Mouse (Mus musculus): Measurements from ENCODE around the gene Mphosph9. TPM values are rescaled to one million over a fixed set of nuclear protein-coding genes. Genes with fewer than 3 reads are reported as not detected.

Gene Mphosph9
- polyA plus RNA-seq, 1 experiment = 3.1 TPM

DNA sequence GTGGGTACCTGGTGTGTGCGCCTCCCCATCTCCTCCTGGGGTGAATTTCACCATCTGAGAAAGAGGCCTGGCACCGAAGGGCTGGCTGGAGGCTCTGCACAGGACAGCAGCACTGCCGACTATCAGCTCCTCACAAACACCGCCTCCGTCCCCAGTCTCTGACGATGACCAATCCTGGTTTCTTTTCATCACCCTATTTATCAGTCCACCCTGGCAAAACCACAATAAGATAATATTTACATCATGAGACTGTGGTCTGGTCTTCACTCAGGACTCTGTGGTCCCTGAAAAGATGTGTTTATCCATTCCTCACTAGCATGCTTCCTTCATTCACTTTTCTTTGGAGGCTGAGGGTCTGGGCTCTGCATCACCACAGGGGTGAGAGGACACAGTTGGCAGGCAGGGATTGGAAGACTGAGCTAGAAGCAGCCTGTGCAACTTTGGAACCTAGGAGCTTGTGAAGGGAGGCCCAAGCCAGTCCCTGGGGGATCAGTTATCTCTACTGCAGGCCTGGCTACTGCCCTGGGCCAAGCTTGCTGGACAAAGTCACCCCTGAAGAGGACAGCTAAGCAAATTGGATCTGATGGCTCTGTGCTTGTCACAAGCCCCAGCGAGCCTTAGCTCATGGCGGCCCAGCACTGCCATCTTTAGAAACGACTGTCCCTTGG lies 123.5 kb downstream of the Mphosph9 start:
- 93% methylated on average over 9 of the region's 9 CpGs for WGBS
- H3K27ac ChIP-seq (ENCODE audit: insufficient read depth, low read depth, low read length) = 0 out of 2 replicates have a peak overlapping the region, but pooled peaks have one; percentile 7
- H3K36me3 ChIP-seq (ENCODE audit: control insufficient read depth, insufficient read depth, low read length) = no peaks in the 10 kb centered on the region
- H3K4me1 ChIP-seq (ENCODE audit: control insufficient read depth, insufficient read depth, low read length) = peaks cover 15% of the 10 kb centered on the region
- H3K27me3 ChIP-seq (replicated peaks; ENCODE audit: control insufficient read depth, insufficient read depth, low read length) = no peaks in the 10 kb centered on the region
- H3K4me3 ChIP-seq (ENCODE audit: insufficient read depth, low read depth, low read length) = no peak overlapping the region
- DNase-seq = no peak
- TF ChIP-seq CTCF (conservative IDR thresholded peaks at IDR 0.05; ENCODE audit: insufficient read depth, insufficient read length, low read depth, low read length) = no peak

DNA sequence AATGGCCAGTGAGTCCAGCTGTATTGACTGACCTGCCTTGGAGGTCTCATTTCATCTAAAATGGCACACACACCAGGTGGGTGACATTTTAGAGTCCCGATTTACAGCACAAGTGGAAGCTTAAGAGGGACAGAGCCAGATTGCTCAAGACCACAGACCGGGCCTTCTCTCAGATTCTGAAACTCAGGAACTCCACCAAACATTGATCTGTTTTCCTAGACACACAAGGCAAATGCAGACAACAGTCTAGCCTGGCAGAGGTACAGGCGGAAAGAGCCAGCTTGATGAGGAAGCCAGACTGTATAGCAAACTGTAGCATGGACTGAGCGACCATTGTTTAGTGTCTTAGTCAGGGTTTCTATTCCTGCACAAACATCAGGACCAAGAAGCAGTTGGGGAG lies 124.5 kb downstream of the Mphosph9 start:
- Histone ChIP-seq H3K36me3 (ENCODE audit: control insufficient read depth, insufficient read depth, low read length) (no peaks in the 10 kb centered on the region), H3K27ac (ENCODE audit: insufficient read depth, low read depth, low read length) (peak overlapping the region; percentile 61)

DNA sequence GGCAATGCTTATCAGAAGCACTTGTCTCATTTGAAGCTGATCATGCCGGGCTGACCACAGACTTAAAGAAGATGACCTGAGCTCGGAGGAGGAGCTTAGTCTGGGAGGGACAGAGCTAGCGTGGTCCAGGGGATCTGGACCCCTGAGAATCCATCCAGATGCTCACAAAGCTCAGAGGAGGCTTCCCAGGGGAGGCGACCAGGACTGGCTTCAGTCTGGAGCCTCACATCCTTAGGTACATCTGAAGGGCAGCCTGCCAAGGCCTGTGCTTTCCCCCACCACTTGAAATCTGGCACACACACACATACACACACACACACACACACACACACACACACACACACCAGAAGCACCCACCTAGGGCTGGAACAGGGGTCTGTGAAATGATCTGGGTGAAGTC lies 125.7 kb downstream of the Mphosph9 start:
- TF ChIP-seq POLR2A (IDR thresholded peaks at IDR 0.05; ENCODE audit: low read depth, low read length) (no peak), CTCF (conservative IDR thresholded peaks at IDR 0.05; ENCODE audit: insufficient read depth, insufficient read length, low read depth, low read length) (no peak)
- Histone ChIP-seq H3K36me3 (ENCODE audit: control insufficient read depth, insufficient read depth, low read length) (no peaks in the 10 kb centered on the region), H3K27me3 (replicated peaks; ENCODE audit: control insufficient read depth, insufficient read depth, low read length) (no peaks in the 10 kb centered on the region), H3K27ac (ENCODE audit: insufficient read depth, low read depth, low read length) (no peak overlapping the region), H3K4me3 (ENCODE audit: insufficient read depth, low read depth, low read length) (no peak overlapping the region), H3K4me1 (ENCODE audit: control insufficient read depth, insufficient read depth, low read length) (peaks cover 16% of the 10 kb centered on the region)
- 71% methylated on average over 4 of the region's 4 CpGs for WGBS
- no peak for DNase-seq

More for the DNA sequence above, 124.5 kb downstream of the Mphosph9 start:
- WGBS = 75% methylated on average over 4 of the region's 4 CpGs
- no peak for DNase-seq
- TF ChIP-seq CTCF (conservative IDR thresholded peaks at IDR 0.05; ENCODE audit: insufficient read depth, insufficient read length, low read depth, low read length) (no peak), POLR2A (IDR thresholded peaks at IDR 0.05; ENCODE audit: low read depth, low read length) (no peak)
- Histone ChIP-seq H3K4me3 (ENCODE audit: insufficient read depth, low read depth, low read length) (no peak overlapping the region), H3K27me3 (replicated peaks; ENCODE audit: control insufficient read depth, insufficient read depth, low read length) (no peaks in the 10 kb centered on the region), H3K4me1 (ENCODE audit: control insufficient read depth, insufficient read depth, low read length) (peaks cover 18% of the 10 kb centered on the region)

DNA sequence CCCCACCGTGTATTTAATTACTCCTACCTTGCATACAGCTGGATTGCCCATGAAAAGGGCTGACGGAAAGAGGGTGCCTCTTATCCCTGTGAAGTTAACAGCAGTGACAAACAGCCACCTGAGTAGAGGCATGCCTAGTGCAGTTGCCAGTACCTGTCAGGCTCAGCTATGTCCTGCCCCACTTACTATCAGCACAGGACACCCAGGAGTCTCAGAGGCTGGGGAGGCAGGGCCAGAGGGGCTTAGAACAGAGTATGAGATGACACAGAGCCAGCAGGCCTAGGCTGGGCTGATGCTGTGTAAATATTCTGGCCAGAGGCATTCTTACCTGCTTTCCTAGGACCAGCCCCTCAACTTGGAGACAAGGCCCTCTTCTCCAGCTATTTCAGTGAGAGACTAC lies 126.2 kb downstream of the Mphosph9 start:
- DNase-seq = no peak
- WGBS = 90% methylated on average over 2 of the region's 2 CpGs
- no peak overlapping the region for H3K27ac ChIP-seq (ENCODE audit: insufficient read depth, low read depth, low read length)
- H3K36me3 ChIP-seq (ENCODE audit: control insufficient read depth, insufficient read depth, low read length) = no peaks in the 10 kb centered on the region
- peaks cover 16% of the 10 kb centered on the region for H3K4me1 ChIP-seq (ENCODE audit: control insufficient read depth, insufficient read depth, low read length)
- no peaks in the 10 kb centered on the region for H3K27me3 ChIP-seq (replicated peaks; ENCODE audit: control insufficient read depth, insufficient read depth, low read length)
- TF ChIP-seq CTCF (conservative IDR thresholded peaks at IDR 0.05; ENCODE audit: insufficient read depth, insufficient read length, low read depth, low read length) (no peak), POLR2A (IDR thresholded peaks at IDR 0.05; ENCODE audit: low read depth, low read length) (no peak)
- no peak overlapping the region for H3K4me3 ChIP-seq (ENCODE audit: insufficient read depth, low read depth, low read length)

Other genes with a start within 250 kb of the Mphosph9 start
- gene Abcb9, start 232.2 kb downstream of the Mphosph9 start, polyA plus RNA-seq (2012; rRNA removed) = 8.1 and 8.5 TPM in 2 replicates
- gene Ogfod2, start 215.7 kb downstream of the Mphosph9 start, polyA plus RNA-seq (2012; rRNA removed) = 54.9 and 71.9 TPM in 2 replicates
- 28.9 and 31.5 TPM in 2 replicates for gene Arl6ip4, start 211.9 kb downstream of the Mphosph9 start, polyA plus RNA-seq (2012; rRNA removed)
- 17.3 and 19.8 TPM in 2 replicates for gene Pitpnm2, start 78.2 kb downstream of the Mphosph9 start, polyA plus RNA-seq (2012; rRNA removed)
- gene 2810006K23Rik, start 117 bp upstream of the Mphosph9 start, polyA plus RNA-seq (2012; rRNA removed) = 7.2 and 8.0 TPM in 2 replicates
- gene Cdk2ap1, start 35.1 kb upstream of the Mphosph9 start, polyA plus RNA-seq (2012; rRNA removed) = 76.6 and 79.8 TPM in 2 replicates
- gene Sbno1, start 98.0 kb upstream of the Mphosph9 start, polyA plus RNA-seq (2012; rRNA removed) = 16.7 and 20.8 TPM in 2 replicates
- 75.9 and 81.1 TPM in 2 replicates for gene Kmt5a, start 112.0 kb upstream of the Mphosph9 start, polyA plus RNA-seq (2012; rRNA removed)
- 44.3 and 46.3 TPM in 2 replicates for gene Rilpl2, start 150.4 kb upstream of the Mphosph9 start, polyA plus RNA-seq (2012; rRNA removed)
- gene Snrnp35, start 155.2 kb upstream of the Mphosph9 start, polyA plus RNA-seq (2012; rRNA removed) = 4.3 and 5.9 TPM in 2 replicates
- 10.4 and 12.5 TPM in 2 replicates for gene Rilpl1, start 203.4 kb upstream of the Mphosph9 start, polyA plus RNA-seq (2012; rRNA removed)
- 97.9 and 128 TPM in 2 replicates for gene Tmed2, start 212.7 kb upstream of the Mphosph9 start, polyA plus RNA-seq (2012; rRNA removed)
- 7.4 and 8.9 TPM in 2 replicates for gene Ddx55, start 224.9 kb upstream of the Mphosph9 start, polyA plus RNA-seq (2012; rRNA removed)

Measured in kidney, adult 2 months (tissue).